Mouse (Mus musculus): Measurements from ENCODE around the gene Dhx40.

GRCm38 (mm10) chr11:86757480-86758371 is 49.8 kb downstream of the Dhx40 start, which contains the start of gene Cltc:
- TF ChIP-seq CTCF (IDR thresholded peaks at IDR 0.05; ENCODE audit: low read depth, low read length), result no peak
- TF ChIP-seq POLR2A (IDR thresholded peaks at IDR 0.05; ENCODE audit: insufficient read depth, low read length), result peak; percentile 94
- TF ChIP-seq EP300 (IDR thresholded peaks at IDR 0.05; ENCODE audit: insufficient read depth, low read depth, low read length), result peak; percentile 59; the same call in 1 of the 2 replicates

Measured in ES-Bruce4 (cell line).